Mouse (Mus musculus): ENCODE results near the gene Ucn2. TPM values are rescaled to one million over a fixed set of nuclear protein-coding genes. Genes with fewer than 3 reads are reported as not detected.

The Ucn2 gene
- polyA plus RNA-seq, 1 experiment from 2014 or later: not detected

DNA sequence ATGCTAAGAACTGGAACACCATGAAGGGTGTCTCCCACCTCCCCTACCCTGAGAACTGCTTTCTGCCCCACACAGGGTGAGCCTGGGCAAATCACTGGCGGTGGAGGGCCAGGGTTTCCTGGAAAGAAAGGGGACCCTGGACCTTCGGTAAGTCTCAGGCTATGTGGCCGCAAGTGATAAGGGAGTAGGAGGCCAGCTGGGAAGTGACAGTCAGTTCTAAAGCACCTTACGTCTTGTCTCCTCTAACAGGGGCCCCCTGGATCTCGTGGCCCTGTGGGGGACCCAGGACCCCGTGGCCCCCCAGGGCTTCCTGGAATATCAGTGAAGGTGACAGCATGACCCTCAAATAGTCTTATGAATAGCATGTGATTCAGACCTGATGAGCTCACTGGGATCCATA, 21.5 kb upstream of the Ucn2 start:
- H3K4me1 ChIP-seq (replicated peaks): no peaks in the 10 kb centered on the region
- H3K36me3 ChIP-seq: no peaks in the 10 kb centered on the region
- no peak for ATAC-seq (ENCODE audit: insufficient number of reproducible peaks, insufficient read depth, low FRiP score, low TSS enrichment, low read depth)
- WGBS: 88% methylated on average over 6 of the region's 6 CpGs
- H3K27me3 ChIP-seq: no peaks in the 10 kb centered on the region
- no peak overlapping the region for H3K27ac ChIP-seq
- no peak overlapping the region for H3K4me3 ChIP-seq (replicated peaks)
- H3K4me2 ChIP-seq: no peak overlapping the region
- no peak overlapping the region for H3K9ac ChIP-seq (replicated peaks)
- no peaks in the 10 kb centered on the region for H3K9me3 ChIP-seq

DNA sequence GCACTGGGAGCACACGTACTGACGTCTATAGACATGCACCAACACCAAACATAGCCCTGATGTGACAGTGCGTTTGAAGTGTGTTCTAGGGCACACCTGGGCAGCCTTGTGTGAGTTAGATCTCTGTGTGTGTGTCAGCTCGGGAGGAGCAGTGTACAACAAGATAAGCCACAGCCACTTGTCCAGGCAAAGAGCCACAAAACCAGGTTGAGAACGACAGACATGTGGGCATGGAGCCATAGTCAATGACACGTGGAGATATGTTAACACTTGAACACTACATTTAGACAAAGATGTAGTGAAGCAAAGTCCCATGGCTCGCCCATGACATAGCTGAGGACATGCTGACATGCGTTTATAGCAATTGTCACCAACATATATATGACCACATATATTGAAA, 15.2 kb upstream of the Ucn2 start:
- Histone ChIP-seq H3K4me3 (replicated peaks) (no peak overlapping the region), H3K27ac (no peak overlapping the region), H3K9ac (replicated peaks) (no peak overlapping the region), H3K9me3 (no peaks in the 10 kb centered on the region), H3K27me3 (no peaks in the 10 kb centered on the region), H3K4me2 (no peak overlapping the region), H3K36me3 (no peaks in the 10 kb centered on the region), H3K4me1 (replicated peaks) (no peaks in the 10 kb centered on the region)
- no peak for ATAC-seq (ENCODE audit: insufficient number of reproducible peaks, insufficient read depth, low FRiP score, low TSS enrichment, low read depth)
- 84% methylated on average over 8 of the region's 8 CpGs for WGBS

DNA sequence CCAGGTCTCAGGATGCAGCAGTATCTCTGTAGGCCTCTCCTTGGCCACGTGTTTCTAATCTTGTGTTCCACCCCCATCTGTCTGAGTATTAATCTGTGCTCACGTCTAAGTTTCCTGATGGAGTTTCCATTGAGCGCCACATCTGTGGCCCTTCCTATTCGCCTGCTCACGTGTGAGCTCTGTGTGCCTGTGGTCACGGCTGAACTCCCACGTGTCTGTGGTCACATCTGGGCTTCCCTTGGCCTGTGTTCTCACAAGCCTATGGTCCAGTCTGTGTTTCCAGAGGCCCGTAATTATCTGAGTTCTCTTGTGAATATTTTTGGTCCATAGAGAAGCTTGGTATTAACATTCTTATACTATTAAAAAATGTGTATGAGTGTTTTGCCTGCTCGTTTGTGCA, 9.3 kb upstream of the Ucn2 start:
- no peak overlapping the region for H3K27ac ChIP-seq
- no peaks in the 10 kb centered on the region for H3K4me1 ChIP-seq (replicated peaks)
- no peak overlapping the region for H3K4me2 ChIP-seq
- no peaks in the 10 kb centered on the region for H3K27me3 ChIP-seq
- H3K4me3 ChIP-seq (replicated peaks): no peak overlapping the region
- H3K36me3 ChIP-seq: no peaks in the 10 kb centered on the region
- no peak for ATAC-seq (ENCODE audit: insufficient number of reproducible peaks, insufficient read depth, low FRiP score, low TSS enrichment, low read depth)
- no peak overlapping the region for H3K9ac ChIP-seq (replicated peaks)
- 80% methylated on average over 9 of the region's 9 CpGs for WGBS
- H3K9me3 ChIP-seq: no peaks in the 10 kb centered on the region

DNA sequence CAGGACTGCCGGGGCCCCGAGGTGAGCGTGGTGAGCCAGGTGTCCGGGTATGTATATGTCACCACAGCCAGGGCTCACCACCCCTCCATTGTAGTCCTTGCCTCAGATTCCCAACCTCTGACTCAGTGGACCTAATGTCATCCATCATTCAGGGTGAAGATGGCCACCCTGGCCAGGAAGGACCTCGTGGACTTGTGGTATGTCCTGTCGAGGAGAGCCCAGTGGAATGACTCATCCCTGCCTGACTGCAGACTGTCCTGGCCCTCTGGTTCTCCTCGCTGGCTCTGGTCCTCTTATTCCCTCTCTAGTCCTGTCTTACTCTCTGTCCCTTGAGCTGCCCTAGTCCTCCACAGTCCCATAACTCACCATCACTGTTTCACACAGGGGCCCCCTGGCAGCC, 7.8 kb upstream of the Ucn2 start:
- no peak for ATAC-seq (ENCODE audit: insufficient number of reproducible peaks, insufficient read depth, low FRiP score, low TSS enrichment, low read depth)
- H3K4me2 ChIP-seq: no peak overlapping the region
- no peak overlapping the region for H3K27ac ChIP-seq
- no peaks in the 10 kb centered on the region for H3K4me1 ChIP-seq (replicated peaks)
- H3K9ac ChIP-seq (replicated peaks): no peak overlapping the region
- no peaks in the 10 kb centered on the region for H3K36me3 ChIP-seq
- H3K9me3 ChIP-seq: no peaks in the 10 kb centered on the region
- H3K4me3 ChIP-seq (replicated peaks): no peak overlapping the region
- WGBS: 78% methylated on average over 7 of the region's 7 CpGs
- no peaks in the 10 kb centered on the region for H3K27me3 ChIP-seq

DNA sequence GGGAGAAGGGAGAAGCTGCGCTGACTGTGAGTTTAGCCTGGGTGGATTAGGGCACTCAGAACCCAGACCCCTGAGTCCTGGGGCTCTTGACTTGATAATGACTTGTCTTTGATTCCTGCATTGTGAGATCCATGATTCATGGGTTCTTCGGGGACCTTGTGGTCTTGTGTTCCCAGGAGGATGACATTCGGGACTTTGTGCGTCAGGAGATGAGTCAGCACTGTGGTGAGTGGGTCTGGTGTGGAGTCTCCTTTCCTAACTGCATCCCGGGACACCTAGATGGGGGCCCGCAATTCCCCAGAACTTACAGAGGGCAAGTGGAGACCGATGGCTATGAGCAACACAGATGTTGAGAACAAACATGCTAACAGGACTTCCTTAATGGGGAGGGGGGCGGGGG, 3.3 kb upstream of the Ucn2 start:
- 83% methylated on average over 8 of the region's 8 CpGs for WGBS
- Histone ChIP-seq H3K27me3 (no peaks in the 10 kb centered on the region), H3K4me2 (no peak overlapping the region)

DNA sequence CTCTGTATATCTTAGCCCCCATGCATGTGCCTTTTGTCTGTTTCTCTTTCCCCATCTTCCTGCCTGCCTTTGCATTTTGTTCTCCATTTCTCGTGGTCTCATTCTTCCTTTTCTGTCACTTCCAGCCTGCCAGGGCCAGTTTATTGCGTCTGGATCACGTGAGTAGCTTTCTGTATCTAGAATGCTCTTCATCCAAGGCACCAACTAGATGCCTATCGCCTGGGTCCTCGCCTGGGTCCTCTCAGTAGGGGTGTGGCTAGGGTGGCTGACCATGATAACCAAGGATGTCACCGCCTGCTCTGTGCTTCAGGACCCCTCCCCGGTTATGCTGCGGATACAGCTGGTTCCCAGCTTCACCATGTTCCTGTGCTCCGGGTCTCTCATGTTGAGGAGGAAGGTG, 2.6 kb upstream of the Ucn2 start:
- Histone ChIP-seq H3K4me2 (no peak overlapping the region), H3K27ac (no peak overlapping the region), H3K4me1 (replicated peaks) (peaks cover 11% of the 10 kb centered on the region), H3K27me3 (no peaks in the 10 kb centered on the region), H3K9me3 (no peaks in the 10 kb centered on the region), H3K4me3 (replicated peaks) (no peak overlapping the region), H3K36me3 (no peaks in the 10 kb centered on the region), H3K9ac (replicated peaks) (no peak overlapping the region)
- WGBS: 75% methylated on average over 9 of the region's 9 CpGs
- ATAC-seq (ENCODE audit: insufficient number of reproducible peaks, insufficient read depth, low FRiP score, low TSS enrichment, low read depth): no peak

More for the DNA sequence above, 3.3 kb upstream of the Ucn2 start:
- H3K9me3 ChIP-seq: no peaks in the 10 kb centered on the region
- H3K4me1 ChIP-seq (replicated peaks): peaks cover 4% of the 10 kb centered on the region
- no peak for ATAC-seq (ENCODE audit: insufficient number of reproducible peaks, insufficient read depth, low FRiP score, low TSS enrichment, low read depth)
- H3K9ac ChIP-seq (replicated peaks): no peak overlapping the region
- H3K36me3 ChIP-seq: no peaks in the 10 kb centered on the region
- no peak overlapping the region for H3K27ac ChIP-seq
- no peak overlapping the region for H3K4me3 ChIP-seq (replicated peaks)

DNA sequence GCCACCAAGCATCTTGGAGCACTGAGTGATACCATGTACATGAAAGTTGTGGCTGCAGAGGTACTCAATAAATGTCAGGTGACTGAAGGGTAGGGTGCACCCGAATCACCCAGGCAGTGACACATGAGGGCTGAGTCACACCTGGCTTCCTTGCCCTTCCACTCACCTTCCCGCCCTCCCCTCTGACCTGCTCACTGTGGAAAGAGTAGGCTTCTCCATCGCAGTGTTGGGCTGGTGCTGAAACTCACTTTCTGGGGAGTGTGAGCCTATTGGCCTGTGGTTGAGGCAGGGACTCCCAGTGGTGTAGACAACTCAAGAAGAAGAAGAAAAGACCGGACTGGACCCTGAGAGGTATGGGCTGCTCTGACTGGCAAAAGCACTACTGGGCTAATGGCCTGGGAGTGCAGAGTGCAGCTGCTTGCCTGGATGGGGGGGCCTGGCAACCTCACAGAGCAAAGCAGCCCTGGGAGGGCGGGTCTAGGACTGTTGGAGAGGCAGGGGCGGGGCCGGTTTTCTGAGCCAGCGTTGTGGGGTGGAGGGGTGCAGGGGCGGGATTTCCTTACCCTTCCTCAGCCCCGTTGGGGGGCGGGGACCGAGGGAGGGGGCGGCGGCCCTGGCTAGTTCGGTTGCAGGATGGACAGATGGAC, 2.0 kb downstream of the Ucn2 start:
- H3K27ac ChIP-seq: no peak overlapping the region
- H3K27me3 ChIP-seq: no peaks in the 10 kb centered on the region
- peak overlapping the region; percentile 24; the same call in 1 of the 2 replicates for H3K4me3 ChIP-seq (replicated peaks)
- H3K4me1 ChIP-seq (replicated peaks): peaks cover 35% of the 10 kb centered on the region
- peak overlapping the region; percentile 50 for H3K4me2 ChIP-seq
- no peak overlapping the region for H3K9ac ChIP-seq (replicated peaks)
- 21% methylated on average over 15 of the region's 15 CpGs for WGBS
- H3K9me3 ChIP-seq: no peaks in the 10 kb centered on the region
- H3K36me3 ChIP-seq: no peaks in the 10 kb centered on the region
- ATAC-seq (ENCODE audit: insufficient number of reproducible peaks, insufficient read depth, low FRiP score, low TSS enrichment, low read depth): no peak

DNA sequence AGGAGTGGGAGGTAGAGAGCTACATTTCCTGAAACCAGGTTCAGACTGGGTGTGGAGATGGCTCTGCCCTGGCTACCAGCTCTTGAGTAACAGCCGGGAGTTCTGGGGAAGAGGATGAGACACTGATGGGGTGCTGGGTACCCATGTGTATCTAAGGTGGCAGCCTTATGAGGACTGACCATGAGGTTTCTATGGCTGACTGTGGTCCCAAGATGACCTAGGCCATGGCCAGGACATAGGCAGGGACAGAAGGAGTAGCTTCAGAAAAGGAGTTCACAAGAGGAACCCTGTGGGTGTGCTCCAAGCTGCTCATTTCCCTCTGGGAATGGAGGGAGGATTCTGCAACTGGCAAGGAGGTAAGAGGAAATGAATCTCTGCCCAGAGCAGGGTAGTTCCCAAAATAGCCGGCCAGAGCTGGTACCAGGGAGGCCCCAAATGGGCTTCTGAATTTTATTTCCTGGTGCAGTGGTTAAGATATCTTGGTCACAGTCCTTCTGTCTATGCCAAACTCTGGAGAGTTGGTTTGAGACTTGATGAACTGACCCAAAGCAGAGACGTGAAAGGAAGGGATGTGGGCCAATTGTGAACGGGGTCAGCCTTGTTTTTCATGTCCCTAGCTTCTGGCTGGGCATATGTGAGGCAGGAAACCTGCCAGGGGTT, 4.1 kb downstream of the Ucn2 start:
- peaks cover 37% of the 10 kb centered on the region for H3K4me1 ChIP-seq (replicated peaks)
- no peaks in the 10 kb centered on the region for H3K36me3 ChIP-seq
- H3K4me2 ChIP-seq: no peak overlapping the region
- WGBS: 67% methylated on average over 4 of the region's 4 CpGs
- no peak overlapping the region for H3K9ac ChIP-seq (replicated peaks)
- H3K27ac ChIP-seq: peak overlapping the region; percentile 92
- ATAC-seq (ENCODE audit: insufficient number of reproducible peaks, insufficient read depth, low FRiP score, low TSS enrichment, low read depth): no peak
- no peaks in the 10 kb centered on the region for H3K9me3 ChIP-seq
- H3K27me3 ChIP-seq: no peaks in the 10 kb centered on the region
- H3K4me3 ChIP-seq (replicated peaks): no peak overlapping the region

DNA sequence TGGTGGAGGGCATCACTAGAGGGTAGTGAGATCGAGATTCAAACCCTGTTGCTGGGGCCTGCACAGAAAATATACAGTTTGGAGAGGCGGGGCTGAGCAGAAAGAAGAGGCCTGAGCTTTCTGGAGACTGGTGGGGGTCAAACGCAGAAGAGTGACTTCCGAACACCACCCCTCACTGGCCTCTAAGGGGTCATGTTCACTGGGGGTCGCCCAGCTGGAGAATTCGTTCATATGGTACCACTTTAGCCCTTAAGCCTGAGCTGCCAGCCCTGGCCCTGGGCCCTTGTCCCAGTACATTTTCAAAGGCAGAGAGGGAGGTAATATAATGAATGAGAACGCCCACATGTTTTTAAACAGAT, 4.6 kb downstream of the Ucn2 start:
- peaks cover 42% of the 10 kb centered on the region for H3K4me1 ChIP-seq (replicated peaks)
- peak overlapping the region; percentile 83; the same call in 1 of the 2 replicates for H3K4me2 ChIP-seq

DNA sequence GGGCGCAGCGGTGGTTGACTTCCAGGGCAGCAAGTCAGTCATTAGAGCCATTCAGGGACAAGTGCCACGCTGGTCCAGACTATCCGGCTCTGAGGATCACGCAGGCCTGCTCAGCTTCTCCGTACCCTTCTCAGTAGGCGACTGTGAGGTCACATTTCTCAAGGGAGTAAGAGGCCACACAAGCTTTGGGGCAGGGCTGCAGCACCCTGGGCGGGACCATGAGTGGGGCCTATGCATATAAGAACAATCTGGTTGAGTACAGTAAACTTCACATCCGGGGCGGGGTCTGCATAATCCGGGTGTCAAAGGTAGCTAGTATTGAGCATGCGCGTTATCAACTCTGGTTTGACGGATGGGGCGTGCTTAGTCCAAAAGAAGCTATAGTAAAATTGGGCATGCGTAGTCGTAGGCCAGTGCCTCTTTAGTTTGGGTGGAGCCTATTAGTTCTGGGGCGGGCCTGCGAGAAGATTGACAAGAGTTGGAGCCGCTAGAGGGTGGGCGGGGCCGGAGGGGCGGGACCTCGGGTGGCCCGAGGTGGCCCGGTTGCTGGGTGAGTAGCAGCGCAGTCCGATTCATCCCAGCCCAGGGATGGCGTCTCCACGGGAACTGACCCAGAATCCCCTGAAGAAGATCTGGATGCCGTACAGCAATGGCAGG, 5.7 kb downstream of the Ucn2 start, which contains the start of gene Pfkfb4:
TSS of gene Pfkfb4 (plus strand) at position 351 of the 657 bp plus-strand sequence.
- 1% methylated on average over 31 of the region's 31 CpGs for WGBS
- Histone ChIP-seq H3K9ac (replicated peaks) (peak within 1 kb of the TSS; percentile 57), H3K4me3 (replicated peaks) (peak within 1 kb of the TSS; percentile 49), H3K9me3 (no peaks in the 10 kb centered on the region), H3K4me2 (peak within 1 kb of the TSS; percentile 83), H3K27me3 (no peaks in the 10 kb centered on the region), H3K4me1 (replicated peaks) (peaks cover 50% of the 10 kb centered on the region), H3K36me3 (no peaks in the 10 kb centered on the region), H3K27ac (peak within 1 kb of the TSS; percentile 92)
- peak; percentile 93 for ATAC-seq (ENCODE audit: insufficient number of reproducible peaks, insufficient read depth, low FRiP score, low TSS enrichment, low read depth)

More for the DNA sequence above, 4.6 kb downstream of the Ucn2 start:
- Histone ChIP-seq H3K27me3 (no peaks in the 10 kb centered on the region), H3K9me3 (no peaks in the 10 kb centered on the region), H3K9ac (replicated peaks) (no peak overlapping the region), H3K27ac (peak overlapping the region; percentile 92), H3K4me3 (replicated peaks) (no peak overlapping the region), H3K36me3 (no peaks in the 10 kb centered on the region)
- 24% methylated on average over 7 of the region's 7 CpGs for WGBS
- no peak for ATAC-seq (ENCODE audit: insufficient number of reproducible peaks, insufficient read depth, low FRiP score, low TSS enrichment, low read depth)

DNA sequence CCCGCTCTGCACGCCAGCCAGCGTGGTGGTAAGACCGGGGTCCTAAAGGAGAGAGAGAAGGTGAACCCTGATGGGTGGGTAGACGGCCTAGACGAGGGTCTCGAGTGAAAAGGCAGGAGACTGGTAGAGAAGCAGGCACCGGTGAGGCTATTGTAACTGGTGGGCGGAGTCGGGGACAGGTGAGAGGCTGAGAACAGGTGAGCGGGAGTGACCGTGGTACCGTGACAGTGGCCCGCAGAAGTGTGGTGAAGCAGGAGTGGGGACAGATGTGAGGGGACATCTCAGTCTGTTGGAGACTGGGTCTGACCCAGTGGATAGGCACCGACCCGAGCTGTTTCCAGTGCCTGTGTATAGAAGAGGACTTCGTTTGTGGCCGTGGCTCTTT, 6.3 kb downstream of the Ucn2 start:
- peak; percentile 41; the same call in 1 of the 2 replicates for ATAC-seq (ENCODE audit: insufficient number of reproducible peaks, insufficient read depth, low FRiP score, low TSS enrichment, low read depth)

More for the DNA sequence above, 6.3 kb downstream of the Ucn2 start:
- H3K4me1 ChIP-seq (replicated peaks): peaks cover 50% of the 10 kb centered on the region
- peak overlapping the region; percentile 31 for H3K27ac ChIP-seq
- H3K9ac ChIP-seq (replicated peaks): peak overlapping the region; percentile 57
- 11% methylated on average over 18 of the region's 18 CpGs for WGBS
- no peaks in the 10 kb centered on the region for H3K36me3 ChIP-seq
- H3K9me3 ChIP-seq: no peaks in the 10 kb centered on the region
- H3K4me2 ChIP-seq: peak overlapping the region; percentile 83
- peak overlapping the region; percentile 49 for H3K4me3 ChIP-seq (replicated peaks)
- H3K27me3 ChIP-seq: no peaks in the 10 kb centered on the region
